ENCODE assay signal across 8 mouse cellular contexts in the genomic region with DNA sequence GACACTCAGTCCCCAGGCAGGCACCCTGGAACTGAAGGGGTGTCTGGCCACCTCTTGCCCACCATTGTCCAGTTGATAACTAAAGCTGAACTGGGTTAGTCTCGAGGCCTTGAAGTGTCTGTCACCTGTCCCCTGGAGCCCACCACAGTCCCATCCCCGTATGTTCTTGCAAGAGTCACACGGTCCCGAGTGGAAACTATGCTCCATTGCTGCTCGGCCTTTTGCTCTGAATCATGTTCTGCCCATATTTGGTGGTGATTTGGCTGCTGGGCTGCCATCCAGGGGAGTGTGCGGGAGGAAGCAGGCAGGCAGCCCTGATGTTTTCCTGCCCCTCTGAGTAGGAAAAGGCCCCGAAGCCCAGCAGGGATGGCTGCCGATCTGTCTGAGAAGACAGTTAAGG. TPM values are rescaled to one million over a fixed set of nuclear protein-coding genes. Genes with fewer than 3 reads are reported as not detected.
DNase-seq lines count a peak whose midpoint lies in the region; ATAC-seq lines count a peak whose summit lies in the region.

No protein-coding gene starts in this region.

- no peaks in the 10 kb centered on the region for H3K27me3 ChIP-seq in hindbrain, embryonic 10.5 days (ENCODE audit: insufficient read depth, poor library complexity, severe bottlenecking)
- H3K27me3 ChIP-seq in hindbrain, embryonic 11.5 days (ENCODE audit: control insufficient read depth, insufficient read depth, low read length) = no peaks in the 10 kb centered on the region
- no peaks in the 10 kb centered on the region for H3K27me3 ChIP-seq in liver, embryonic 11.5 days (replicated peaks; ENCODE audit: control insufficient read depth, insufficient read depth, low read length)

- 73% methylated on average over 8 of the region's 8 CpGs for WGBS in hindbrain, embryonic 10.5 days
- 69% methylated on average over 8 of the region's 8 CpGs for WGBS in hindbrain, embryonic 11.5 days
- 66% methylated on average over 8 of the region's 8 CpGs for WGBS in liver, embryonic 11.5 days

- no peak for DNase-seq in hindbrain, embryonic 10.5 days (ENCODE audit: low spot score)
- DNase-seq in hindbrain, embryonic 11.5 days (ENCODE audit: low spot score) = no peak
- peak; percentile 80 for DNase-seq in adrenal gland, postnatal 10 days
- DNase-seq in gastrocnemius, postnatal 10 days = peak; percentile 72
- DNase-seq in induced T-regulatory cell, adult 2 months (ENCODE audit: low read depth) = peak; percentile 47
- no peak for DNase-seq in liver, embryonic 11.5 days (ENCODE audit: low spot score)
- DNase-seq in ovary, postnatal 36 days (ENCODE audit: low spot score) = peak; percentile 77
- DNase-seq in embryo, embryonic 9.5 days (ENCODE audit: extremely low spot score) = no peak

- ATAC-seq in hindbrain, embryonic 11.5 days (ENCODE audit: low FRiP score) = no peak
- no peak for ATAC-seq in liver, embryonic 11.5 days (replicated peaks; ENCODE audit: low FRiP score)

- H3K4me2 ChIP-seq in hindbrain, embryonic 11.5 days (replicated peaks; ENCODE audit: low read depth, low read length) = no peak overlapping the region
- no peak overlapping the region for H3K4me2 ChIP-seq in liver, embryonic 11.5 days

- peaks cover 87% of the 10 kb centered on the region for H3K36me3 ChIP-seq in hindbrain, embryonic 10.5 days
- no peaks in the 10 kb centered on the region for H3K36me3 ChIP-seq in hindbrain, embryonic 11.5 days (ENCODE audit: control insufficient read depth, insufficient read depth, low read length)
- H3K36me3 ChIP-seq in liver, embryonic 11.5 days (ENCODE audit: control insufficient read depth, insufficient read depth, low read length) = peaks cover 19% of the 10 kb centered on the region

- no peak overlapping the region for H3K9ac ChIP-seq in hindbrain, embryonic 11.5 days (ENCODE audit: low read depth, low read length)
- no peak overlapping the region for H3K9ac ChIP-seq in liver, embryonic 11.5 days (ENCODE audit: low read depth, low read length)

- H3K4me1 ChIP-seq in hindbrain, embryonic 10.5 days (replicated peaks) = peaks cover 33% of the 10 kb centered on the region
- no peaks in the 10 kb centered on the region for H3K4me1 ChIP-seq in hindbrain, embryonic 11.5 days (replicated peaks; ENCODE audit: control insufficient read depth, insufficient read depth, low read length)
- H3K4me1 ChIP-seq in liver, embryonic 11.5 days (replicated peaks; ENCODE audit: control insufficient read depth, insufficient read depth, low read length) = peaks cover 61% of the 10 kb centered on the region

- H3K4me3 ChIP-seq in hindbrain, embryonic 10.5 days = no peak overlapping the region
- no peak overlapping the region for H3K4me3 ChIP-seq in hindbrain, embryonic 11.5 days (ENCODE audit: low read depth, low read length)
- H3K4me3 ChIP-seq in liver, embryonic 11.5 days (ENCODE audit: low read depth, low read length) = no peak overlapping the region

- H3K27ac ChIP-seq in hindbrain, embryonic 10.5 days = peak overlapping the region; percentile 59; the same call in 1 of the 2 replicates
- H3K27ac ChIP-seq in hindbrain, embryonic 11.5 days (ENCODE audit: low read depth, low read length) = no peak overlapping the region
- H3K27ac ChIP-seq in liver, embryonic 11.5 days (ENCODE audit: low read depth, low read length) = peak overlapping the region; percentile 43; the same call in 1 of the 2 replicates

- H3K9me3 ChIP-seq in hindbrain, embryonic 10.5 days = no peaks in the 10 kb centered on the region
- no peaks in the 10 kb centered on the region for H3K9me3 ChIP-seq in hindbrain, embryonic 11.5 days (ENCODE audit: control insufficient read depth, low read length)
- no peaks in the 10 kb centered on the region for H3K9me3 ChIP-seq in liver, embryonic 11.5 days (ENCODE audit: control insufficient read depth, low read length)

RNA-seq across cellular contexts. Expression of gene Naglu, which starts 9.7 kb away (rescaled TPM):
- 11.2 and 12.9 TPM in 2 replicates for polyA plus RNA-seq in hindbrain, embryonic 10.5 days (2016; fragmentation: Nextera tagmentation; extraction: Ambion mirVana)
- polyA plus RNA-seq in hindbrain, embryonic 11.5 days (2014; fragmentation: Nextera tagmentation; extraction: Ambion mirVana) = 5.8 and 5.9 TPM in 2 replicates
- total RNA-seq in adrenal gland, postnatal 10 days (2021) = 10 to 100 TPM; 27.3 to 28.2 TPM
- 10 to 100 TPM in 1 of 2 experiments, 1 to 10 TPM in 1; 9.2 to 11.6 TPM for total RNA-seq in gastrocnemius, postnatal 10 days (2021)
- 7.7 and 8.0 TPM in 2 replicates for polyA plus RNA-seq in liver, embryonic 11.5 days (2014; fragmentation: Nextera tagmentation; extraction: Ambion mirVana)

RNA-seq across cellular contexts. Expression of gene Hsd17b1, which starts 18.1 kb away (rescaled TPM):
- 0.14 TPM in 1 of 2 replicates, not detected in the other for polyA plus RNA-seq in hindbrain, embryonic 10.5 days (2016; fragmentation: Nextera tagmentation; extraction: Ambion mirVana)
- not detected in 2 replicates for polyA plus RNA-seq in hindbrain, embryonic 11.5 days (2014; fragmentation: Nextera tagmentation; extraction: Ambion mirVana)
- under 1 TPM; 0.45 to 0.67 TPM for total RNA-seq in adrenal gland, postnatal 10 days (2021)
- total RNA-seq in gastrocnemius, postnatal 10 days (2021) = under 1 TPM; 0.23 to 0.25 TPM
- 0.12 and 0.27 TPM in 2 replicates for polyA plus RNA-seq in liver, embryonic 11.5 days (2014; fragmentation: Nextera tagmentation; extraction: Ambion mirVana)

RNA-seq across cellular contexts. Expression of gene Coasy, which starts 22.2 kb away (rescaled TPM):
- 53.1 and 59.6 TPM in 2 replicates for polyA plus RNA-seq in hindbrain, embryonic 10.5 days (2016; fragmentation: Nextera tagmentation; extraction: Ambion mirVana)
- polyA plus RNA-seq in hindbrain, embryonic 11.5 days (2014; fragmentation: Nextera tagmentation; extraction: Ambion mirVana) = 50.9 and 51.6 TPM in 2 replicates
- total RNA-seq in adrenal gland, postnatal 10 days (2021) = 100 to 1,000 TPM in 1 of 2 experiments, 10 to 100 TPM in 1; 98.0 to 102 TPM
- total RNA-seq in gastrocnemius, postnatal 10 days (2021) = 10 to 100 TPM; 10.7 to 11.7 TPM
- polyA plus RNA-seq in liver, embryonic 11.5 days (2014; fragmentation: Nextera tagmentation; extraction: Ambion mirVana) = 43.3 and 45.8 TPM in 2 replicates

RNA-seq across cellular contexts. Expression of gene Mlx, which starts 27.0 kb away (rescaled TPM):
- 44.7 and 49.7 TPM in 2 replicates for polyA plus RNA-seq in hindbrain, embryonic 10.5 days (2016; fragmentation: Nextera tagmentation; extraction: Ambion mirVana)
- polyA plus RNA-seq in hindbrain, embryonic 11.5 days (2014; fragmentation: Nextera tagmentation; extraction: Ambion mirVana) = 57.1 and 57.3 TPM in 2 replicates
- 10 to 100 TPM; 32.9 to 35.0 TPM for total RNA-seq in adrenal gland, postnatal 10 days (2021)
- total RNA-seq in gastrocnemius, postnatal 10 days (2021) = 10 to 100 TPM; 10.7 to 12.2 TPM
- polyA plus RNA-seq in liver, embryonic 11.5 days (2014; fragmentation: Nextera tagmentation; extraction: Ambion mirVana) = 45.3 and 45.6 TPM in 2 replicates

RNA-seq across cellular contexts. Expression of gene Psmc3ip, which starts 35.1 kb away (rescaled TPM):
- polyA plus RNA-seq in hindbrain, embryonic 10.5 days (2016; fragmentation: Nextera tagmentation; extraction: Ambion mirVana) = 59.7 and 72.5 TPM in 2 replicates
- polyA plus RNA-seq in hindbrain, embryonic 11.5 days (2014; fragmentation: Nextera tagmentation; extraction: Ambion mirVana) = 54.3 and 54.8 TPM in 2 replicates
- 1 to 10 TPM; 6.6 to 7.1 TPM for total RNA-seq in adrenal gland, postnatal 10 days (2021)
- total RNA-seq in gastrocnemius, postnatal 10 days (2021) = 1 to 10 TPM; 2.8 to 4.0 TPM
- polyA plus RNA-seq in liver, embryonic 11.5 days (2014; fragmentation: Nextera tagmentation; extraction: Ambion mirVana) = 40.7 and 42.8 TPM in 2 replicates

Comparison
In these comparisons a context has a peak if more than half of its experiments do, and no peak if none do; other contexts are left out.
1. DNase-seq: peak in adrenal gland, postnatal 10 days (single experiment), gastrocnemius, postnatal 10 days (single experiment), induced T-regulatory cell, adult 2 months (single experiment) and ovary, postnatal 36 days (single experiment); none in hindbrain, embryonic 10.5 days (single experiment), hindbrain, embryonic 11.5 days (single experiment), liver, embryonic 11.5 days (single experiment) and embryo, embryonic 9.5 days (single experiment).